Mouse (Mus musculus) forebrain, postnatal 0 days (tissue): Measurements from ENCODE around the gene Dnajc22. TPM values are rescaled to one million over a fixed set of nuclear protein-coding genes. Genes with fewer than 3 reads are reported as not detected.
"Not testable (repeated sequence)": the region's sequence is repeated elsewhere in the genome, so short reads cannot be mapped to it uniquely, and the experiment has no call there.

Experiments used
- ATAC-seq: fragments of 200-750 bp; cut with Nextera tagmentation; 2 replicates; pipeline ENCODE4 v1.8.0; 2017; ENCODE audit warnings: mild to moderate bottlenecking, moderate library complexity
- DNase-seq: peaks from one replicate; pipeline ENCODE4 v3.0.0-alpha.2; 2015
- H3K27ac ChIP-seq: fragments of 300-500 bp; sonication (generic); 2 replicates; pipeline ENCODE4 v1.5.1; 2014; ENCODE audit warnings: low read depth, mild to moderate bottlenecking, antibody characterized with exemption, low read length, moderate library complexity, mixed read lengths
- H3K27me3 ChIP-seq: fragments of 300-500 bp; sonication (generic); 2 replicates; pipeline ENCODE4 v1.6.1; 2014; ENCODE audit warnings: mild to moderate bottlenecking, low read length, mixed read lengths; ENCODE audit not compliant: insufficient read depth
- H3K36me3 ChIP-seq: fragments of 300-500 bp; sonication (generic); 2 replicates; pipeline ENCODE4 v1.6.1; 2014; ENCODE audit warnings: mild to moderate bottlenecking, moderate library complexity; ENCODE audit not compliant: insufficient read depth
- H3K4me1 ChIP-seq: fragments of 300-500 bp; sonication (generic); 2 replicates; pipeline ENCODE4 v1.6.1; 2014; ENCODE audit warnings: antibody characterized with exemption; ENCODE audit not compliant: insufficient read depth
- H3K4me2 ChIP-seq: fragments of 300-500 bp; sonication (generic); 2 replicates; pipeline ENCODE4 v1.6.1; 2014; ENCODE audit warnings: low read depth, mild to moderate bottlenecking, moderate library complexity
- H3K4me3 ChIP-seq: fragments of 300-500 bp; sonication (generic); 2 replicates; pipeline ENCODE4 v1.5.1; 2014; ENCODE audit warnings: low read depth, low read length, mixed read lengths
- H3K9ac ChIP-seq: fragments of 300-500 bp; sonication (generic); 2 replicates; pipeline ENCODE4 v1.6.1; 2014; ENCODE audit warnings: mild to moderate bottlenecking
- H3K9me3 ChIP-seq: fragments of 300-500 bp; sonication (generic); 2 replicates; pipeline ENCODE4 v1.6.1; 2016; ENCODE audit warnings: low read length
- CTCF ChIP-seq: sonication (generic); IDR thresholded peaks from 2 replicates; pipeline ENCODE4 v1.5.1; 2016; ENCODE audit warnings: antibody characterized with exemption, control low read depth, low read depth
- WGBS: fragments of 180-500 bp; shearing (Covaris S2); extraction: QIAGEN DNeasy Blood & Tissue Kit; methylation state at CpG from one replicate; pipeline ENCODE4 v1.1.7; 2014; 5-methylcytosine and 5-hydroxymethylcytosine counted together
- polyA plus RNA-seq: library from polyadenylated mRNA; unstranded; fragments of >200 nt; fragmentation: Nextera tagmentation; extraction: Ambion mirVana; gene quantifications from 2 replicates; pipeline ENCODE4 v1.2.1, GENCODE M21; 2015
- total RNA-seq: library from RNA; depleted of rRNA; stranded (reverse); fragments of >200 nt; gene quantifications from 2 replicates; pipeline ENCODE4 v1.2.3, GENCODE M21; 2014; rRNA removed

Dnajc22 gene
- total RNA-seq (0.38 and 0.71 TPM in 2 replicates), polyA plus RNA-seq (0.15 and 0.51 TPM in 2 replicates)

DNA sequence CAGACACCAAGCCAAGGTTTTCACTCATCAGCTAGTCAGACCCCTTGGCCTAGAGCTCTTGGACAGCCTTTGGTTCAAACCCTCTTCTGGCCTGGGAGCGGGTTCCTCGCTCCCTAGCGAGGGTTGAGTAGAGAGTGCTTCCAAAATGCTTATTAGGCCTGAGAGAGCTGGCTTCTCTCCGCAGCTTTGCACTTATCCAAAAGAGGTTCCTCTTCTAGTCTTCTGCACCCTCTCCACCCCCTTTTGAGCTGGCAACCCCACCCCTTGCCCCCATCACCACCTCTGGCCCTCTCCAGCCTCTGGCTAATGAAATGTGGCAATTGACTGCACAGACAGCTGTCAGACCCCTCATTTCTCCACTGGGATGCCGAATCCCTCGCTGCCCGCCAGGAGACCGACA is at the start of gene Dnajc22:
Dnajc22 (plus strand) TSS at position 301 of the 400 bp plus-strand sequence.
- ATAC-seq (no peak), DNase-seq (no peak)
- H3K4me2 ChIP-seq: peak within 1 kb of the TSS; percentile 88
- no peaks in the 10 kb centered on the region for H3K9me3 ChIP-seq
- peak within 1 kb of the TSS; percentile 56 for H3K9ac ChIP-seq
- H3K4me3 ChIP-seq: peak within 1 kb of the TSS; percentile 43
- WGBS: 27% methylated on average over 8 of the region's 8 CpGs
- H3K27me3 ChIP-seq: peaks cover 54% of the 10 kb centered on the region
- 0 out of 2 replicates have a peak, but pooled peaks cover 10% of the 10 kb centered on the region for H3K4me1 ChIP-seq
- TF ChIP-seq CTCF: no peak
- no peaks in the 10 kb centered on the region for H3K36me3 ChIP-seq
- H3K27ac ChIP-seq: no peak within 1 kb of the TSS

DNA sequence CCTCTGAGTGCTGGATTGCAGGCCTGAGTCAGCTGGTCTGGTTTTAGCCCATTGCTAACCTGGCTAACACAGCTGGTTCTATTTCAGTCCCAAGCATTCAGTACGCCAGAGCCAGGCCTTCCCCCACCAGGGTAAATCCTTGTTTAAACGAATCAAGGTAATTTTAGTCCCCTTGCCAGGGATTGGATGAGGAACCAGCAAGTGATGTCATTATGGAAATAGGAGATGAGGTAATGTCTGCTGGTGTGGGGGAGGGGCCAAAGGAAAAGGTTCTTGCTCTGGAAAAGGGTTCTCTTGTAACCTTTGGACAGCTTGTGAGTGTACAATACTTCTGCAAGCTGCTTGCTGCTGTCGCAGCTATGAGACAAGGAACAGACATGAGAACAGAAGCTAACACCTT is 48.1 kb upstream of the Dnajc22 start:
- Histone ChIP-seq H3K4me2 (no peak overlapping the region), H3K9me3 (no peaks in the 10 kb centered on the region), H3K36me3 (no peaks in the 10 kb centered on the region), H3K27ac (no peak overlapping the region), H3K27me3 (no peaks in the 10 kb centered on the region), H3K9ac (no peak overlapping the region), H3K4me1 (no peaks in the 10 kb centered on the region), H3K4me3 (no peak overlapping the region)
- TF ChIP-seq CTCF: no peak
- DNase-seq (no peak), ATAC-seq (no peak)
- 30% methylated on average over 3 of the region's 3 CpGs for WGBS

DNA sequence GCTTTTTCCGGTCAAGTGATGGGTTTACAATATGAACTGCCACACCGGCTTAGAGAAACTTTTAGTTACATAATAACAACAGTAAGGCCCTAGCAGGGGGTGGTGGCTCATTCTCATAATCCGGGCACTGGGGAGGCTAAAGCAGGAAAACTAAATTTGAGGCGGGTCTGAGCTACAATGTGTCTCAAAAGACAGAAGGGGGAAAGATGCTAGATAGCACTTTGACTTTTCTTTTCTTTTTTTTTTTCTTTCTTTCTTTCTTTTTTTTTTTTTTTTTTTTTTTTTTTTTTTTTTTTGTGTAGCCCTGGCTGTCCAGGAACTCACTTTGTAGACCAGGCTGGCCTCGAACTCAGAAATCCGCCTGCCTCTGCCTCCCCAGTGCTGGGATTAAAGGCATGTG is 47.2 kb upstream of the Dnajc22 start:
- not testable (repeated sequence) for H3K4me2 ChIP-seq, DNase-seq, H3K4me1 ChIP-seq, H3K27ac ChIP-seq, ATAC-seq, H3K27me3 ChIP-seq, H3K9me3 ChIP-seq, H3K36me3 ChIP-seq, H3K4me3 ChIP-seq, H3K9ac ChIP-seq
- 82% methylated on average over 6 of the region's 6 CpGs for WGBS

DNA sequence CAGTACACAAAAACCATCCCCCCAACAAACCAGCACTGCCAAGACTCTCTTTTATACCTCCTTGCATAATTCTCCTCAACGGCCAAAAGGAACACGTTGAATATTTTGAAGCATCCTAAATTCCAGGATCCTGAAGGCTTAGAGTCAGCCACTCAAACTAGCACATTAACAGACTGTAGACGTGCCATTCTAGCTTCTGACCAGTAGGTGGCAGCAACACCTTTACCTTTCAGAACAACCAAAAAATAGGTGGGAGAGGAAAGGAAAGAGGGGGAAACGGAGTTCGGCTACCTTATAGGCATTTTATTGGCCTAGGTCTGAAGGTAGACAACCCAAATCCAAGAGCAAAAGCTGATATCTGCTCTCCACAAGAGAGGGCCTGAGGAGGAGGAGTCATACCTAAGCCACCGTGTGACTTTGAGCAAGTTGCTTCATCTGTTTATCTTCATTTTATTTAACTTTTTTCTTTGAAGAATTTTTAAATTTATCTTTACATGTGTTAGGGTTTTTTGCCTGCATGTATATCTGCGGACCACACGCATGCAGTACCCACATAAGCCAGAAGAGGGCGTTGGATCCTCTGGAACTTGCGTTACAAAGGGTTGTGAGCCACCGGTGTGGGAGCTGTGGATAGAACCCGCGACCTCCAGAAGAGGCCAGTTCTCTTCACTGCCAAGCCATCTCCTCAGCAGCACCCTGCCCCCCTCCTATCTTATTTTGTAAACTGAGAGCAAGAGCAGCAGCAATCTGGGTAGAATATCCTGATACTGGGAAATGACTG is 43.3 kb upstream of the Dnajc22 start:
- DNase-seq (peak; percentile 85), ATAC-seq (no peak; the same call in 1 of the 2 replicates)
- Histone ChIP-seq H3K27ac (no peak overlapping the region), H3K9ac (no peak overlapping the region), H3K4me3 (no peak overlapping the region), H3K27me3 (peaks cover 5% of the 10 kb centered on the region; the same call in 1 of the 2 replicates), H3K9me3 (no peaks in the 10 kb centered on the region), H3K36me3 (no peaks in the 10 kb centered on the region), H3K4me1 (no peaks in the 10 kb centered on the region), H3K4me2 (no peak overlapping the region)
- 34% methylated on average over 13 of the region's 13 CpGs for WGBS
- peak; percentile 94 for TF ChIP-seq CTCF

DNA sequence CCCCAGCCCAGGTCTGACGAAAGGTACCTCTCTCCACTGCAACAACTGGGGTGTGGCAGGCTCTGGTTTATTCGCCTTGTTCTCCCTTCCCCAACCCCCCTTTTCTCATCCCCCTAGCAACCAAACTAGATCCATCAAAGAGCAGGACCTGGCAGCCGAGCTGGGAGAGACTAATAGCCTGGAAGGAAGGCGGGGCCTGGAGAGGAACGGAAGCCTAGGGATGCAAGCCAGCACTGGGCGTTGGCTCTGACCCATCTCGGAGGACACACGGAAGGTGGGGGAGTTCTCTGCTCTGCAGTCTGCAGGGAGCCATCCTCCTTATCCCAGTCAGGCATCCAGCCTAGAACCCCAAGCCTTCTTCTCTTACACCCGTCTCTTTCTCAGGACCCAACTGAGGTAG is 39.6 kb upstream of the Dnajc22 start:
- Histone ChIP-seq H3K9me3 (no peaks in the 10 kb centered on the region), H3K9ac (no peak overlapping the region), H3K27me3 (peaks cover 38% of the 10 kb centered on the region), H3K36me3 (no peaks in the 10 kb centered on the region), H3K4me1 (0 out of 2 replicates have a peak, but pooled peaks cover 4% of the 10 kb centered on the region), H3K27ac (no peak overlapping the region), H3K4me2 (no peak overlapping the region), H3K4me3 (no peak overlapping the region)
- 11% methylated on average over 9 of the region's 9 CpGs for WGBS
- no peak for TF ChIP-seq CTCF
- ATAC-seq (no peak), DNase-seq (no peak)

DNA sequence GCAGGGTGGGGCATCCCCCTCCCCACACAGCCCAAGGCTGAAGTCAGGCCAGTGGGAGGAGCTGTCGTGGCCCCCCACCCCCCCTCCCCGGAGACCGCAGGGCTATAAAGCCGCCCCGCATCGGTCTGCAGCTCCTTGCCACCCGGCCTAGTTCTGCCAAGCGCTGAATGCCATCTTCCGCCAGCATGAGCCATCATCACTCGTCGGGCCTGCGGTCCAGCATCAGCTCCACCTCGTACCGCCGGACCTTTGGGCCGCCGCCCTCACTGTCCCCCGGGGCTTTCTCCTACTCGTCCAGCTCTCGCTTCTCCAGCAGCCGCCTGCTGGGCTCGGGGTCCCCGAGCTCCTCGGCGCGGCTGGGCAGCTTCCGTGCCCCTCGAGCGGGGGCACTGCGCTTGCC is 37.9 kb upstream of the Dnajc22 start, which contains the start of gene Prph:
Prph (plus strand) TSS at position 135 of the 400 bp plus-strand sequence.
- DNase-seq: no peak
- Histone ChIP-seq H3K9me3 (no peaks in the 10 kb centered on the region), H3K4me3 (peak within 1 kb of the TSS; percentile 38), H3K36me3 (no peaks in the 10 kb centered on the region), H3K4me1 (0 out of 2 replicates have a peak, but pooled peaks cover 4% of the 10 kb centered on the region), H3K9ac (peak within 1 kb of the TSS; percentile 33), H3K27ac (no peak within 1 kb of the TSS), H3K4me2 (peak within 1 kb of the TSS; percentile 69), H3K27me3 (peaks cover 38% of the 10 kb centered on the region)
- no peak for TF ChIP-seq CTCF
- WGBS: under 1% methylated on average over 28 of the region's 30 CpGs
- no peak for ATAC-seq

DNA sequence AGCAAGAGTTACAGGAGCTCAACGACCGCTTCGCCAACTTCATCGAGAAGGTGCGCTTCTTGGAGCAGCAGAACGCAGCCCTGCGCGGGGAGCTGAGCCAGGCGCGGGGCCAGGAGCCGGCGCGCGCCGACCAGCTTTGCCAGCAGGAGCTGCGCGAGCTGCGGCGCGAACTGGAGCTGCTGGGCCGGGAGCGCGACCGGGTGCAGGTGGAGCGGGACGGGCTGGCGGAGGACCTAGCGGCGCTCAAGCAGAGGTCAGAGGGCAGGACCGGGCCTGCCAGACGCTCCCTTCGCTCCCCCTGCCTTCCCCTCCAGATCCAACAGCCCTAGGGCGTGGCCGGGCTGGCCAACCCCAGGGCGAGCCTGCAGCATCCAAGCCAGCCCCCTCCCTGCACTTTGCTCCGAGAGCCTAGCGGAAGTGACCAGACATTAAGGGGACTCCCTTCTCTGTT is 37.4 kb upstream of the Dnajc22 start:
- no peaks in the 10 kb centered on the region for H3K36me3 ChIP-seq
- H3K27ac ChIP-seq: no peak overlapping the region
- TF ChIP-seq CTCF: peak; percentile 21; the same call in 1 of the 2 replicates
- peak overlapping the region; percentile 69 for H3K4me2 ChIP-seq
- under 1% methylated on average over 32 of the region's 37 CpGs for WGBS
- H3K9ac ChIP-seq: peak overlapping the region; percentile 33
- peak; percentile 70 for DNase-seq
- H3K4me1 ChIP-seq: 0 out of 2 replicates have a peak, but pooled peaks cover 4% of the 10 kb centered on the region
- peaks cover 38% of the 10 kb centered on the region for H3K27me3 ChIP-seq
- H3K9me3 ChIP-seq: no peaks in the 10 kb centered on the region
- peak overlapping the region; percentile 38 for H3K4me3 ChIP-seq
- ATAC-seq: peak; percentile 55
